Mouse (Mus musculus) kidney, adult 18-20 months (tissue): ENCODE measurements at regions not wholly inside any gene's neighbourhood (a gene's known extent, or its start where the extent isn't known, plus 50 kb on each side); places are given as distances from the start of the nearest gene placed in this dataset.

Experiments
- DNase-seq: peaks from one replicate; pipeline ENCODE4 v3.0.0; 2021

DNA sequence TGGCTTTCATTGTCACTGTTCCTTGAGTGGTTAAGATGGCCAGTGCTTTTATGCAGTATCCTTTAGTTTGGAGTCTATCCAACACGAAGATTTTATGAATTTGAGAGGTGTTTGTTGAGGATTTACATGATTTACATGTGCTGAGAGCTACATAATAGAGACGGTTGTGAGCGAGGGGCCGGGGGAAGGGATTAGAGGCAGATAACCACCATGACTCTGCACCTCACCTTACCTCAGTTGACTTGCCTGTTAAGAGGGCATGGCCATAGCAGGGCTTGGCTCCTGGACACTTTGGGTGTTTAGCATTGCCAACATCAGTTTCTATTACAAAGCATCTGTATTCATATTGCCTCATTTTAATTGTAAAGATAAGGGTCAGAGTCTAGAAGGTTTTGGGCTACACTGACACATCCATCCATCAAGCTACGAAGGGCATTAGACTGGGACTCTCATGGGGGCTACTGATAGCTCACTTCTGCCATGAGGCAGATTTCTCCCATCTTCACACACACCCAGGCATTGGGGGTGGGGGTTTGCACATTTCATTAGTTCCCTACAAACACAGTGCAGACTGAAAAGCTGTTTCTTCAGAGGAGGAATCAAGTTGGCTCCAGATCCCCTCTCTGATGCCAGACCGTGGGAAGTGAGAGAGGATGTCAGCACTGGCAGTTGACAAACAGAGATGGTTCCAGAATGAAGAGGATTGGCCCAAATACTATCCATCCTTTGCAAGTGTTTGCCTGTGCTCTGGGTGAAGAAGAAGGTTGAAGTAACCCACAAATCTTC is 139.9 kb downstream of the Gm11011 start:
- DNase-seq = no peak

DNA sequence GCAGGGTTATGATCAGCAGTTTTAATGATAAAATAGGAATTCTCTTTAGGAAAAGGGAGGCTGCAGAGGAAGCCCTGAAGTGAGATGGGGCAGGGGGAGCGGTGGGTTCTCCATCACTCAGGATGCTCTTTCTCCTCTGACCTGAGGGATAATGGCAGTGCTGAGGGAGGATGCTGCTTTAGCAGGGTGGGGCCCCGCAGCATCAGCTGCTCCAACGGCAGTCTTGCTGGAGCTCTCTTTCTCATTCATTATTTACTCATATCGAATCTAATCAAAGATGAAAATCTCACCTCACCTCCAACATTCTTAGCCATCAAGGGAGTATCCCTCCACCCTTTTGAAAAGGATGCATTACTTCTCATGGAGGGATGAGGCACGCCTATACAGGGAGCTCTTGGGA is 141.7 kb downstream of the Gm11011 start:
- DNase-seq = no peak

DNA sequence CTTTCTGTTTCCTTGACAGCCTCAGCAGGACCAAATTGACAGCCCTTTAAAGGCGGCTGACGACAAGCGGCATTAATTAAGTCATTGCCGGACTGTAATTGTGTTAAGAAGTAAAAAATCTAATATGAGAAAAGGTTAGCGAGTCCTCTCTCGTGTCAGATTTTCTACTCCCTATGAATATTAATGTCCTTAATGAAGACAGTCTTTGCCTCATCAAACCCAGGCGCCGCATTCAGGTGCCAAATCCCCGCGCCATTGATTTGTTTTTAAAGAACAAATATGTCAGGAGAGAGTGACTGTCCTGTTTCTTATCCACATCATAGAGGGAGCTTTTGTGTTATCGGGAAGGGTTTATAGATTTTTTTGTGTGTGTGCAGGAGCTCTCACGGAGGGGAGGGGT is 142.2 kb downstream of the Gm11011 start:
- DNase-seq = no peak

DNA sequence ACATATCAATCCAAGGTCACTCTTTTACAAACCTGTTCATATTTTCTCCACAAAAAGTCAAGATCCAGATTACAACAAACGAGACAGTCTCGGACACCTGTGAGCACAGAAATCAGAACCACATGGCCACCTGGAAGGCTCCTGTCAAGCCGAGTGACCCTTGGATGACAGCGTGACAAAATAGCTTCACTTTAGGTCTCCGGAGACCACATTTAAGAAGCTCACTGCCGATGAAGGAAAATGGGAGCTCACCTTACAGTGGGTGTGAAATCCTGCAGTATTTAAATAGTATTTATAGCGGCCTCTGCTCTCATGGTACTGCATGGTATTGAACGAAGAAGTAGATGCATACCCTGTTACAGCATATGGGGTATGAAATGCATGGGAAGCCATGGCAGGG is 144.3 kb downstream of the Gm11011 start:
- no peak for DNase-seq

DNA sequence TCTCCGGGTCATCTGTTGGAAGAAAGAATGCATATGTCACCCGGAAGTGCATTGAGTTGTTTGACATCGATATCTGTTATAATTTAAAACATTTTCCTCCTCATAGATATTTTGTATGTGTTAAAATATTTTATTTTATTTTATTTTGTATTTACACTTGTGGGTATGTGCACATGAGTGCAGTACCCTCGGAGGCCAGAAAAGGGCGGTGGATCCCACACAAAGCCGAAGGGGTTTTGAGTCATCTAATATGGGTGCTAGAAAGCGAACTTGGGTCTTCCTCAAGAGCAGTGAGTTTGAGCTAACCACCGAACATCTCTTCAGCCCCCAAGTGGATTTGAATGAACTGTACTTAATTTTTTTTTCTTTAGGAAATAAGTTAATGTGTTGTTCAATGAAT is 156.0 kb downstream of the Gm11011 start:
- DNase-seq = no peak

DNA sequence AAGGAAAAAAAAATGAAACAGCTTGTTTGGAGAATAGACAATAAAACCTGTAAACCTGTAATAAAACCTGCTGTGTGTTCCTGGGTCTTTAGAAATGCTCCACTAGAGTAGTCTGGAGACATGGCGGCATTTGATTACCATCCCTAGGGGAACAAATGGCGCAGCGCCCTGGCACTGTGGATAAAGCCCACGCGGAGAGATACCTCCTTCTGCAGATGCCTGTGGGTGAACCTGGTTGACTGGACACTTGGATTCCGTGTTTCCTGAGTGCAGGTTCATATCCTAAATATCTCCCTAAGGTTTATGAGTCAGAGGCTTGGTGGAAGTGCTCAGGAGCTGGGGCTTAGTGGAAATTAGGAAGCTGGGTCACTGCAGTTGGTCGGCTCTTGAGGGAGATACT is 158.1 kb downstream of the Gm11011 start:
- no peak for DNase-seq

DNA sequence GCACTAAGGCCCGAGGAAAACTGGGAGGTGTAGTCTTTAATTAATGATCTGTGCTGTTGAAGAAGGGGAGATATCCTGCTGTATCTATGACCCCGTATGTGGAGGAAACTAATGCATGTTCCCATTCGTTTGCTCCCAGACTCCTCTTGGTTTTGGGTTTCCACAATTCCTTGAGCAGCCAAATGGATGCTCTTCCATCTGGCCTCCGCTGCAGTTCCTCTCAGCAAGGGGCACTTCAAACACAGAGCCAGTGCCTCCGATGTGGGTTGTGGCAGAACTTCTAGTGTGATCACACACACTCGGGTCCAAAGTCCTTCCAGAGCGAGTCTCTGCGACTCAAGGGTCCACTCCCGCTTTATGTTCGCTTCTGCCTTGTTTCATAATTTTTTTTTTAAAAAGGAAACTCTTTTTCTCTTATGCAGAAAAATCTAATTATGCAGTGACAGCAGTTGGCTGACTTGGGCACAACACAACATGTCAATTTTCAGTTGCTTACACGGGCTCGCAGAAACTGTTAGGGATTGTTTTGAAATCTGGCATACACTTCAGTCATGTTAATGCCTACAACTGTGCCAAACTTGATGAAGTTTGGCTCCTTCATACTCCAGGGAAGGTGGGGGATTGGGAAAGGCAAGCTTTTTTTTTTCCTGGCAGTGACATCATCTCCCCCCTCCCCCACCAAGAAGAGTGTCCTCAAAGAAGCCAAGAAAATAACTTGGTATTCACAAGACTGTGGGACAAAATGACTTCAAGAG is 163.2 kb downstream of the Gm11011 start:
- no peak for DNase-seq

DNA sequence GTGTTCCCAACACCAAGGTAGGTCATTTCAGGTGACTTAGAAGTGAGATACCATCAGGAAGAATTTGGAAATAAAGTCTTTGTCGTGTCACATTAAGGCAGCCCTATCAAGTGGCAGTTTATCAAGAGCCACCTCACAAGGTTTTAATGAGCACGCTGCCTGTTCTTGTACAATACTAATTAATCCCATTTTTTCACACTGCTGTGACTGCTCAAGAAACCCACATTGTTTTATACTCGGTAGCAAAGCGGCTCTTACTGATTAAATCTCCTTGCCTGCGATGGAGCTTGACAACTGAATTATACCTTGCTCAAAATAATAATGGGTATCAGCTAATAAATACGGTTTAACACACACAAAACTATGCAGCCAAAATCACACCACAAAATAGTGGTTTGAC is 175.2 kb downstream of the Gm11011 start:
- no peak for DNase-seq

DNA sequence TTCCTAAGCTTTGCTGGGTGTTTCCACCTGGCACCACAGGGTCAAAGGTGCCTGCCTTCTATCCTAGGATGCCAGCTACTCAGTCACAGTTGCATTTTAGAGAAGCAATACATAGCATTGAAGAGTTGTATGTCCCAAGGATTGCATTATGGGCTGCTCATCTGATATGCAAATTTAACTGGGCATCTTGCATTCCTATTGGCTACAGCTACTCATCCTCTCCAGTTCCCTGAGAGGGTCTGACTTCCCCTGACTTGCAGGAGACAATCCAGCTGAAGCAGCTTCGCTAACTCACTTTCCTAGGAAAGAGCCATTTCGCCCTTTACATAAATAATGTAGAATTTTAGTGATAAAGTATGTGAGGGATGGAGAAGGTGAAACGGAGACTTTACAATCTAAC is 177.5 kb downstream of the Gm11011 start:
- DNase-seq = no peak

DNA sequence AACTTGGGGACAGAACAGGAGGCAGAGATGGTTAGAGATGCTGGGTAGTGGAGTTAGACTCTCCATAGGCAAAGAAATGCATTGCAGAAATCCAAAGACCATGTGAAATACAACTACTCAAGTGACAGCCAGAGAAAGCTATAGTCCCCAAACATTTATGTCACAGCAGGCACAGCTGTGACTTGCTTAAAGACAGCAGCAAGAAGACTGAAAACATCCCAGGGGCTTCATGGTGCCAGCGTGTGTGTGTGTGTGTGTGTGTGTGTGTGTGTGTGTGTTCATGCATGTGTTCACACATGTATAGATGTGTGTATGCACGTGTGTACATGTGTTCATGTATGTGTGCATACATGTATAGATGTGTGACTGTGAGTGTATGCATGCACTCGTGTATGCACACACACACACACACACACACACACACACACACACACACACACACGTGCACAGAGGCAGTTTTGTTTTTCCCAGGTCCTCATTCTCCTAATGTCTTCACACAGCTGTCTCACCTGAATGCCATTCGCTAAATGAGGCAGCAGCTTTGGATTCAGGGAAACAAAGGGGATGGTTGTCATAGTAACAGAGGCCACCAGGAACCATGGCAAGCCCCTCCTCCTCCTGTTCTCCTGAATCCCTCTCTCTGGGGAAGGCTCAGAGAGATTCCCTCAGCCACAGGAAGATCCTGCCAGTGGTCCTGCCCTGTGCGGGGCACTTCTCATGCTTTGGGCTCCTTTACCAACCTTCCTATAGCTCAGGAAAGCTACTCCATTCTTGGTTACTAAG is 182.4 kb downstream of the Gm11011 start:
- no peak for DNase-seq

DNA sequence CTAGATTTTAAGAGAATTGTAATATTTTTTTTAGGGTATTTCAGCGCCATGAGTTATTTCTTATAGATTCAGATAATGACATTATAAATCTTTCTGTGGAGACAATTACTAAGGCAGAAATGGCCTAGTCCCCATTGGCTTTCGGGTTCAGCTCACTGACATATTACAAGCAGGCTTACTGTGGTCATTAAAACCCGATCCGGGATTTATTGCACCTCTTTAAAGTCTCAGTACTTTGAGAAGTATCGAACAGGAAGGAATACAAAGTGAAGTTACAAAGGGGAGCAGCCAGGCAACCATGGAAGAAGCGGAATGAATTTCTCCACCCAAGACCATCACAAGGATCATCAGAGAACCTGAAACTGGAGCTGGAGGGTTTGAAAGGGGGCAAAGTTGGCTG is 189.8 kb downstream of the Gm11011 start:
- no peak for DNase-seq

DNA sequence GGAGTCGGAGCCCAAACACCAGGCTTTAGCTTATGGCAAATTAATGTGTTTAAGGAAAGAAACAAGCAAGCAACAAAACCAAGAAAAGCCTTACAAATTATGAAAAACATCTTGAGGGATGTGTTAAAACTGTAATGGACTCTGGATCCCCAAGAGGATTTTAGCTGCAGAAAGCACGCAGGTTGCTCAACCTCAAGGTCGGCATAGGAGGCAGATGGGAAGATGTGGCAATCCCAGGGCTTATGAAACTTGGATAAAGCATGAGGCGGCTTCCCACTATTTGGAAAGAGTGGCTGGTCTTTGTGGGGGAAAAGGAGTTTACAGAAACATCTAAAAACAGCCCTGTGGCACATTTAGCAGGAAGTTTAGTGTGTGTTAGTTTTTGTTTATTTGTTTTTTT is 190.5 kb downstream of the Gm11011 start:
- DNase-seq = no peak

DNA sequence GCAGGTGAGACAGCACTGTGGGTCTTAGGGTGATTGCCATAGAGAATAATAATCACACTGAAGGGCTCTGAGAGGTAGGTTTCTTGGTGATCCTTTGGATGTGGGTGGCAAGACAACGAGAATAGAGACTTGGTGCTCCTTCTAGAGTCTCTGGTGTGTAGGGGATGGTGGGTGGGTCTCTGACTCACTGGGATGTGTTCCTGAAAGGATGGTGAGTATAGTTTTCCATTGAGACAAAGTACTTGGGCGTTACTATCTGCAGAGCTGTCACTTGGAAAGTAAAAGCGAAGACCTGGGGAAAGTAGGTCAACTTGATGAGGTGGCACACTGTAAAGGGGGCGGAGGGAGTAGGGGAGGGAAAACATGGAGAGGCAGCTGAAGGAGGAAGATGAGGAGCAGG is 191.3 kb downstream of the Gm11011 start:
- no peak for DNase-seq

DNA sequence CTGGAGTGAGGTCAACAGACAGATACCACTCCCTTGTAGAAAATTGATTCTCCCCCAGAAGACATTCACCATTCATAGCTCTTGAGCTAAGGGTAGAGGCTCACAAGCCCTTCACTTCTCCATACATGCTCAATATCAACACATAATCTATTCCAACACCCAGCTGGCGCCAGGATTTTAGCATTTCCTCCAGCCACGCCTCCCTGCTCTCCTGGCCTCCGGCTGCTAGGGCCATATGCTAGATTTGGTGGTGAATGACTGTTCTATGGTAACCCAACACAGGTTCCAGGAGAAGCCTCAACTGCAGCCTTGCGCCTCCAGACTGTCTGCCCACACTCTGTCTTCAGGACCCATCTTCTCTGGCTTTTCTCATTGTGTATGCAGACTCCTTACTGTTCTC is 197.9 kb downstream of the Gm11011 start:
- DNase-seq = no peak

DNA sequence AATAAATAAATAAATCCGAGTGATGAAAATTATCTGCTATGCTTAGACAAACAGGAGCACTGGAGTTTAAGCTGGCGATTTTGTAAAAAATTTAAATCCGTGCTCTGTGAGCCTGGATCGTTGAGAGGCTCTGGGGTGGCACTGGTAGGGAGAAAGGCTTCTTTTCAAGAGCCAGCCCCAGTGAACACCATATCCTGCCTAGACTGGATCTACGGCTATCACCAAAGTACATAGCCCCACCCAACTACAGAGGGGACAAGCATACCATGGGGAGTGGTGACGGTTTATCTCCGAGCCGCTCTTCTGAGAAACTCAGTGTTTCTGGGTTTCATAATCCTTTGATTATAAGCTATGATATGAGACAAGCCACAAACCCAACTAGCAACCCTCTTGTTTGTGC is 199.0 kb downstream of the Gm11011 start:
- DNase-seq = no peak

DNA sequence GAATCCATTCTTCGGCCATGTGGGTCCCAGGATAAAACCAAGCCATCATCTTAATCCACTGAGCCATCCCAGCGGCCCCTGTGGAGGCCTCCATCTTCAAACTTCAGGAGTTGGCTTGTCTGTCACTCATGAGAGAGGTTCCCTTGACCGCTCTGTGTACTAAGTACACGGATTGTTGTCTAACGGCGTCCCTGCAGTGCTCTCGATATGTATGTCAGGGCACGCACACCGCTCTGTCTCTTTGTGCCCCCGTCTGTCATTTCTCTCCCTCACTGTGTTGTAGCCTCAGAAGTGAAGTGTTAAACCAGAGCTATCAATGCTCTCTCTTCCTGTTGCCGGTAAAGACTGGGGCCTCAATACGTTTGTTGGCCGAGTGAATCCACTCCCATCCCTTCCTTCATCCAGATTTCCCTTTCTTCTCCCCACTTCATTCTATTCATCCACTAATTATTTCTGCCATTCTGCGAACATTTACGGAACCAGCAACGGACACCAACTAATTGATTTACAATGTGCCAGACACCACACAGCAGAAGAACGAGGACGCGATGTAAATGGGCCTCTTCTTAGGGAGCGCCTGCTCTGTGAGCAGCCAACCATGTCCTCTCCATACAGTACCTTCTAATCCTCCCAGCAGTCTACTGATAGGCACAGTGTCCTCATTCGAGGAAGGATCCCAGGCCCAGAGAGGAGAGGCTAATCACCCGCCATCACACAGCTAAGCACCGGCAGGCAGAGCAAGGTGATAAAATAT is 199.6 kb downstream of the Gm11011 start:
- DNase-seq = no peak

DNA sequence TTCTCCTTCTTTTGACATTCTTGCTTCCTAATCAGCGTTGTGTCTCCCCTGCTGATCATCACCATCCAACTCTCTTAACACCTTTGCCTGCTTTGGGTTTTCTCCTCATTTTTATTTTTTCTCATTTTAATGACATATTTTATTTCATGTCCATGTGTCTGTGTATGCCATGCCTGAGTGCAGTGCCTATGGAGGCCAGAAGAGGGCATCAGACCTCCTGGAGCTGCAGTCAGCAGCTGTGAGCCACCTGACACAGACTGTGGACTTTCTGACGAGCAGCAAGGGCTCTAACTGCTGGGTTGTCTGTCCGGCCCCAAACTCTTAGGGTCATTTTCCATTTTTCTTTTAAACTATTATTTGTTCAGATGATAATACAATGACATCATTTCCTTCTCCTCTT is 203.8 kb downstream of the Gm11011 start:
- no peak for DNase-seq

DNA sequence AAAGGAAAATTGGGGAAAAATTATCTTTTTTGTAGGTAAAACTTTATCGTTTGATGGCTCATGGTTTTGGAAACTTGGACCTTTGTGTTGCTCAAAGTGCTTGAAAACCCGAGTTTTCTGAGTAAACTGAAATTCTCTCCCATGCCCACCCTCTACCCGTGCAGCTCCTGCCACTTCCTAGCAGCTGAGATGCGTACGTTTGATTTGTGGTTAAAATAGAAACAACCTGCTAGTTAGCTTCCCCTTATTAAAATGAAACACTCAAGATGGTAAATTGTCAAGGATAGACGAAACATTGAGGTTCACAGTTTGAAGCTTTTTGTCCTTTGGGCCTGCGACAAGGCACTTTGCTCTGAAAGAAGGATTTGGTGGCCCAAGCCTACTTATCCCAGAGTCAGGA is 214.5 kb downstream of the Gm11011 start:
- no peak for DNase-seq

DNA sequence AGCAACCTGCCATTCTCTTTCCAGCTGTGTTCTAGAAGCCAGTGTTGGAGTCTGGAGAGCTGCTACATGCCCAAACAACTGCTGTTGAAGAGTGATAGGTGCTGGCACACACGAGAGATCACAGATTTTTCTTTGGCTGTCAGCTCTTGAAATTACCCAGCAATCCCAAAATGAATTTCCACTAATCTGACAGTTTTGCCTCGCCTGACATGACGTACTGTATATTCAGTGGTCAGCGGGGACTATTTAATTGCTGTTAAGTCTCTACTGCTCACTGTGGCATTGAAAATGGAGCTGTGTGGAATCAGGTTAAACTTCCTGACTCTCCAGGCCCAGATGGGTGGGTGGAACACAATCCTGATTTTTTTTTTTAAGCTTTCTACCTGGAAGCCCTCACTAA is 222.5 kb downstream of the Gm11011 start:
- no peak for DNase-seq

DNA sequence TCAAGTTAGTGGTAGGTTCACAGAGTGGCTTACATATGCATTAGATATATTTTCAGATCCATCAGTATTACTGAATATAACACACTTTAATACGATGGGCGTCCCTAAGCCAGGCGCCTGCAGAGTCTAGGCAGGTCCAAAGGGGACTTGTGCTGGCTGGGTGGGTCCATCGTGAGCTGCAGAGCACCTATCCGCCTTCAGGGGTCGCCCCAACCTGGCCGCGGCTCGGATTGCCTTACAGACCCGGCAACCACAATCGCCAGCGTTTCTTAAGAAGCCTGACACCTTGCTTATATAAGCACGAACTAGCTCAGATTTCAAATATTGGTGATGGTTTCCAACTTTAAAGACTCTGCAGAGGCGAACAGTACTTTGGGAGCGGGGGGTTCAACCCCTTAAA is 227.3 kb downstream of the Gm11011 start:
- DNase-seq = peak; percentile 4

DNA sequence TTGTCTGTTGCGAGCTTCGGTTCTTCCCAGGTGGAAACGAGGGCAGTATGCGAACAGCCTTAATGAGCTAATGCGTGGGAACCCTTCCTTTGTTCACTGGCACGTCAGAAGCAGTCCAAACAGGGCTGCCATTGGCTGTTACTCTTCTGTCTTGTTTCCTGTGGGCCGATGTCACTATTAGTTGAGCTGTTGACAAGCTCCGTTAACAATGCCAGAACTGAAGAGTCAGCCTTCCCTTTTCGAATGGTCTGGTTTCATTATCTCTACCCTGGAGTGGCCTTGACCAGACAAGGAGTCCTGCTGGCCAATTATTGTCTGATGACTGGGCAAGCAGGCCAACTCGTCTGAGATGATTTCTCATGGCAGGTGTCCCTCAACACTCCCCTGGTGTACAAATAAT is 230.1 kb downstream of the Gm11011 start:
- no peak for DNase-seq

DNA sequence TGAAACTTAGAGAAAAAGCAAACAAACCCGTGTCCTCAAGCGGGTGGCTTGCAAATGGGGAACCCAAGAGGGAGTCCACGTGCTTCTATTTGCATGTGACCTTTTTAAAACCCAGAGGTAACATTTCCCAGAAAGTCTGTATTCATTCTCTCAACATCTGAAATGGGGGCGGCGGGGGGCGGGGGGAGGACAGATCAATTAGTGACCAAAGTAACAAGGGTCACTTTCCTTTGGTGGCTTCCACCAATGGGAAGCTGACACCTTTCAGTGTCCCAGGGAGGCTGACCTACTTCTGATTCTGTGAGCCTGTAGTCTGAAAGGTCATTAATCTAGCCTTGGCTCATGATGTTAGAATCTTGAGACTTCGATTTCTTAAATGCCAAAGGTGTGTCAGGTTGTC is 236.0 kb downstream of the Gm11011 start:
- DNase-seq = no peak

DNA sequence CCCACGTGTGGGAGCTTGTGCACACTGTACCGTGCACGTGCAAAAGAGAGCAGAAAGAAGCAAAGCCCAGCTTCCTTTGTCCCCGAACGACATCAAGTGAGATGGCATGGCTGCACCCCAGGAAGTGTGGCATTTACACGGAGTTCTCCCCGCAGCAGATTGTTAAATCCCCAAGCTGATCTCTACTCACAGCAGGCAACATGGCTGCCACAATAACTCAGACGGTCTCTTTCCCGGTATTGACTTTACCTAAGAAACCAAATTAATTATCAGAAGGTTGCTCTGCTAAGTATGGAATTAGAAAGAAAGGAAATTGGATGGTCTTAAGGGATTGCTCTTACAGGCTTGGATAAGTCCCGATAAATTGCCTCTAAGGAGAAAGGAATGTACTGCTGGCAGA is 241.4 kb downstream of the Gm11011 start:
- no peak for DNase-seq
